Mouse (Mus musculus): ENCODE measurements around the gene Dlg2.

DNA sequence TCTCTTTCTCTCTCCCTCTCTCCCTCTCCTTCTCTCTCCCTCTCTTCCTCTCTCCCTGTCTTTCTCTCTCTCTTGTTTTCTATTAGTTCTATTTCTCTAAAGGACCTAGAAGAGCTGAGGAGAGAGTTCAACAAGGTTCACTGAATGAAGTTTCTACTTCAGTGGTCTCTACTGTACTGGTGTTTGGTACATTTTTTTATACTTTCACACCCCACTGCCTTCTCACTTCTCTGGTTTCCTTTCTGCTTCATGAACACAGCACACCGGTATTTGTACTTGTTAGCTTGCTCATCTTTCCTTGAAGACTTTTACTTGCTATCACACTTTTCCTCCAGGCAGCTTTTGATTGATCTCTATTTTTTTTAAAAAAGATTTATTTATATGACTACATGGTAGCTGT lies 173.0 kb downstream of the Dlg2 start:
- TF ChIP-seq CTCF (IDR thresholded peaks at IDR 0.05; ENCODE audit: borderline replicate concordance, extremely low read depth, insufficient read depth, insufficient read length): no peak
- TF ChIP-seq POLR2A (IDR thresholded peaks at IDR 0.05; ENCODE audit: borderline replicate concordance, extremely low read depth, insufficient read depth, insufficient read length, poor library complexity, severe bottlenecking): no peak

Measured in brain, embryonic 14.5 days (tissue).